Mouse (Mus musculus): ENCODE results near the gene Npdc1. TPM values are rescaled to one million over a fixed set of nuclear protein-coding genes. Genes with fewer than 3 reads are reported as not detected.

Npdc1 gene
- total RNA-seq (2021), result 100 to 1,000 TPM; 102 to 112 TPM
- long read RNA-seq, experiment 1, transcript Npdc1-202 (9 exons, 1,485 nt), result major isoform, 42 of 57 reads
- long read RNA-seq, experiment 1, partial matches to known transcripts, result 3 of 57 reads
- long read RNA-seq, experiment 1, other reads (novel, unspliced or antisense), result 11 of 57 reads
- long read RNA-seq, experiment 2, transcript Npdc1-202 (9 exons, 1,485 nt), result major isoform, 94 of 140 reads
- long read RNA-seq, experiment 2, partial matches to known transcripts, result 13 of 140 reads
- long read RNA-seq, experiment 2, other reads (novel, unspliced or antisense), result 29 of 140 reads

- no peak for DNase-seq (ENCODE audit: low spot score in 2 of 2)
These were observed at the start of gene Npdc1 for GRCm38 (mm10) chr2:25399051-25399450. Npdc1 (plus strand) TSS chr2:25399351.

- DNase-seq (ENCODE audit: low spot score in 2 of 2), result no peak
These were observed 49.7 kb upstream of the Npdc1 start for GRCm38 (mm10) chr2:25349499-25349898.

GRCm38 (mm10) chr2:25350701-25351100 is 48.5 kb upstream of the Npdc1 start:
- DNase-seq (ENCODE audit: low spot score in 2 of 2), result no peak

GRCm38 (mm10) chr2:25354211-25354610 is 44.9 kb upstream of the Npdc1 start:
- no peak for DNase-seq (ENCODE audit: low spot score in 2 of 2)

DNA sequence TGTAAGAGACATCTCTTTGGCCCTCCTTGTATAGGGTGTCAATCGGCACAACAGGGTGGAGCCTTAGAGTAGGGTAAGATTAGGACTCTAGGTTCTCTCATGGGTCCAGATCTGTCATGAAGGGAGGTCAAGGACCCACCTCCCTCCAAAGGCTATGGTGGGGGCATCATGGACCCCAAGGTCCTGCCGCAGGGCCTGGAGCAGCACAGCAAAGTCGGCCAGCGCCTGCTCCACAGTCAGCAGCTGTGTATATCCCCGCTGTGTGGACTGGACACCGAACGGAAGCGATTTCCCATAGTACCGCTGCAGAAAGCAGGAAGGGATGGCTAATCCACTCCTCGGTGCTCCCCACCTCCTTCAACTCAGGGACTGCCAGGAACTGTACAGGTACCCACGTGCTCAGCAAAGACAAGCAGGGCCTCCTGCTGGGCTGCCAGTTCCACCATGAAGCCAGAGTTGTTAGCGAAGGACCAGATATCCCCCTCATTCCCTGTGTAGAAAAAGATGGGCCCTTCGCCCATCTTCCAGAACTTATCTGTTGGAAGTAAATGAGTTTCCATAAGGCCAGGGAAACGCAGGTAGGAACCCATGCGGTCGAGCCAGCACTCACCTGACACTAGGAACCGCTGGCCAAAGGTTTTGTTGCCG is 43.6 kb upstream of the Npdc1 start:
- DNase-seq (ENCODE audit: low spot score in 2 of 2), result no peak

DNA sequence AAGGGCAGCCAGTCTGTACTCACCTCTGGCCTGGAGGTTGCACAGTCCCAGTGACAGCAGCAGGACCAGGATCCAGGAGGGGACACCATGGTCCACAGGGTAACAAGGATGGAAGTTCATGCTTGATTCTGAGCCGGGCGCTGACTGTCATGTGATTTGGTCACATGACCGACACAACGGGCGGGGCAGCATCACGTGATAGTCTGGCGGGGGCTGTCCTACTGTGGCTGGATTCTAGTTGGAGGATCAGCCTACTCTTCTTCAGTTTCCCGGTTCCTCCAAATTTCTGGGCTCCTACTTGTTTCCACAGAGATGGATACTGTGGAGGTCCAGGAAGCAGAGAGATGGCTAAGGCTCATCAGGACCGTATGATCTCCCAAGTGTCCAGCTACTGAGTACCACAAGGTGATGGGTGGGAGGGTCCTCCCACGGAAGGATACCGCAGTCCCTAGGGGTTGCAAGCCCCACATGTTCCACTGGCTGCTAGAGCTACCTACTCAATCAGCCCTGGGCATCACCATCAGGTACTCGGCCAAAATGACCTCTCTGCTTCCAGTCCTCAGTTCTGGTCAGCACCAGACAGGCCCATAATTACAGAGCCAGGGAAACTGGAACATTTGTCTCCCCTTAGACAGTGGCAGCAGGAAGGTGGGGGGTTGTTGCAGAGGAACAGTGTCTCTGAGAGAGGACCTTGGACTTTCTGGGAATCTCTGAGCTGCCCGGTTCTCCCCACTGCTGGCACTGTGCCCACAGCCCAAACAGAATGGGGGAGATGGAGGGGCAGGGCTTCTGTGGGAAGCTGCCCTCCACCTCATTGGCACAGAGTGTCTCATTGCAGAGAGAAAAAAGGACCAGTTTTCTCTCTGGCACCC is 42.7 kb upstream of the Npdc1 start, which contains the start of gene Dpp7:
Dpp7 (minus strand) TSS at position 152 of the 872 bp plus-strand sequence.
- peak; percentile 46 to 57 for DNase-seq (ENCODE audit: low spot score in 2 of 2)

- no peak for DNase-seq (ENCODE audit: low spot score in 2 of 2)
These were observed 39.3 kb upstream of the Npdc1 start for GRCm38 (mm10) chr2:25359848-25360247.

- no peak for DNase-seq (ENCODE audit: low spot score in 2 of 2)
These were observed 35.5 kb upstream of the Npdc1 start for GRCm38 (mm10) chr2:25363478-25364178.

DNA sequence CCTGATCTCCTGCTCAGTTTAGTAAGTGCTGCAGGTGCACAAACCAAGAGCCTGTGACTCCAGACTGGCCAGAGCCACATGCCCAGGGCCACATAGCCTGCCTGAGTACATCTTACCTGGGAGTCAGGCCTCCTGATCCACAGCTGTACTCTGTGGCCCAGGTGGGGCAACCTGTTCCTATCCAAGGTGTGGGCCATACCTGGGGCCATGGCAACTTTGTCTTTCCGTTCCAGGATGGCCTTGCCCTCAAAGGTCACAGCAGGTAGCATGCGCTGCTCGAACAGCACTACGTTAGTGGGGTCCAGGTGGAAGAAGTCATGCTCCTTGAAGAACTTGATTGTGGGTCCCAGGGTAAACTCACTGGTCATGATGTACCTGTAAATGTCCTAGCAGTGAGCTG is 34.8 kb upstream of the Npdc1 start:
- no peak for DNase-seq (ENCODE audit: low spot score in 2 of 2)

DNA sequence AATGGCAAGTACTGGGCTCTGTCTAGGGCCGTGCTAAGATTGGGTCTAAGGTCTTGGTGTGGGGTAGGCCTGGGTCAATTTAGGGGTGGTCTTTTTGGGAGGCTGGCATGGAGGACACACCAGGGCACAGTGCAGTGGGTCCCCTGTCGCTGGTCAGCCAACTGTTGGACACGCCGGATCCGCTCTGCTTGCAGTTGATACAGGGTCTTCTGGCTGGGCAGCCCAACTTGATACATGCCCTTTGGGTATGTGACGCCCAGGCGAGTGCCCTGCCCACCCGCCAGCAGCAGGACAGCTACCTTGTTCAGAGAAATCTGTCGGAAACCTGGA is 34.4 kb upstream of the Npdc1 start:
- DNase-seq (ENCODE audit: low spot score in 2 of 2), result no peak

- DNase-seq (ENCODE audit: low spot score in 2 of 2), result peak; percentile 43 to 65
These were observed 33.9 kb upstream of the Npdc1 start, which contains the start of gene Uap1l1 for GRCm38 (mm10) chr2:25365091-25365761. Uap1l1 (minus strand) TSS chr2:25365682.

- no peak for DNase-seq (ENCODE audit: low spot score in 2 of 2)
These were observed 29.2 kb upstream of the Npdc1 start for GRCm38 (mm10) chr2:25369996-25370395.

GRCm38 (mm10) chr2:25371764-25372643 is 27.1 kb upstream of the Npdc1 start, which contains the start of gene Sapcd2:
Sapcd2 (plus strand) TSS chr2:25372321.
- DNase-seq (ENCODE audit: low spot score in 2 of 2), result peak; percentile 65 to 74

GRCm38 (mm10) chr2:25372644-25373391 is 26.3 kb upstream of the Npdc1 start:
- DNase-seq (ENCODE audit: low spot score in 2 of 2), result no peak

DNA sequence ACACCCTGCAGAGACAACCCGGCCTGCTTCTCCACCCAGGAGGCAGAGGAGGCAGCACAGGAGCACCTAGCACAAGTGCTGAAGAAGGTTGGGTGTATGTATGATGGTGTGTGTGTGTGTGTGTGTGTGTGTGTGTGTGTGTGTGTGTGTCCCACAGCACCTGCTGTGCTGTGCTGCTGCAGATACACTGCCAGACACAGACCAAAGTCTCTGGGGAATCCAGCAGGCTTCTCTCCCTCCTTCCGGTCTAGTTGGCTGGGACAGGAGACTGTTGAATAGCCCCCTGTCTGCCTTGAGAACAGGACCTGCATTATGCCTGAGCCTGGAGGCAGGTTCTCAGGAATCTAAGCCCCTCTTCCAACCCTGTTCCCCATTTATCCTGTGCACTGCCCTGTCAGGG is 25.7 kb upstream of the Npdc1 start:
- no peak for DNase-seq (ENCODE audit: low spot score in 2 of 2)

DNA sequence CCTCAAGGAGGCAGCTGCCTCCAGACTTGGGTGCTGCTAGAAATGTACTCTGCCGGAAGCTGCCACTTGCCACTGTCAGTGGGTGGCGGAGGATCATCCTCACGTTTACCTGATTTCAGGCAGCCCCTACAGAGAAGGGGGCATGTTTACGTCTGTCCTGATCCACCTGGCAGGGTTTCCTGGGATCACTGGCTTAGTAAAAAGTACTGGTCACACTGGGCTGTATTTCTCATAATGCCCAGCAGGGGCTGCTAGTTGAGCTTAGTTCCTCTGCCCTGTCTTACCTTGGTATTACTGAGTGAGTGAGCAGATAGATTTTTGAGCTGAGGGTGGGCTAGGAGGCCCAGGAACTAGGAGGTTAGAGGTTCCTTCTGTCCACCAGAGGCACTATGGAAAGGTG is 22.6 kb upstream of the Npdc1 start:
- DNase-seq (ENCODE audit: low spot score in 2 of 2), result no peak

DNA sequence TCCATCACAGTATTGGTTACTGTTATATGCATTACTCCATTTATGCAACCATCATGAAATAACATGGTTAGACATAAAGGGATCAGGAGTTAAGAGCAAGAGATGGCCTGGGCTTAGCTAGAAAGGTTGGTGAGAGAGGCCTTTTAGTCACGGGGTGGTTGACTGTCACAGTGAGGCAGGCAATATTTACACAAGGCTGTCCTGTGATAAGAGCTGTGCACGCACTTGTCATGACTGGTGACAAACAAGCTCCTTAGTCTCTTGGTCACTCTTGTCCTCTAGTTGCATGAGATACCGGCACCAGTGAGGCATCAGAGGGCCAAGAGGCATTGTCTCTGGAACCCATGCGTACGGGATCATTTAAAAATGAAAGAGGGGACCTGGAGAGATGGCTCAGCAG is 14.7 kb upstream of the Npdc1 start:
- no peak for DNase-seq (ENCODE audit: low spot score in 2 of 2)

GRCm38 (mm10) chr2:25391266-25391665 is 7.9 kb upstream of the Npdc1 start:
- no peak for DNase-seq (ENCODE audit: low spot score in 2 of 2)
